Mouse (Mus musculus) retina, postnatal 1 day (tissue): ENCODE data around the gene Eif3l.

Source experiments
- DNase-seq: peaks from one replicate; pipeline ENCODE4 v3.0.0-alpha.2; 2012

Gene Eif3l

GRCm38 (mm10) chr15:79050160-79050845 lies 24.7 kb upstream of the Eif3l start:
- DNase-seq = peak; percentile 69

- no peak for DNase-seq
These were observed 24.0 kb upstream of the Eif3l start for GRCm38 (mm10) chr15:79050964-79051363.

- no peak for DNase-seq
These were observed 23.3 kb upstream of the Eif3l start for GRCm38 (mm10) chr15:79051461-79052360.

- no peak for DNase-seq
These were observed 22.6 kb upstream of the Eif3l start for GRCm38 (mm10) chr15:79052366-79052765.

GRCm38 (mm10) chr15:79056601-79057000 lies 18.4 kb upstream of the Eif3l start:
- no peak for DNase-seq

GRCm38 (mm10) chr15:79057850-79058249 lies 17.1 kb upstream of the Eif3l start:
- no peak for DNase-seq

- DNase-seq = no peak
These were observed 14.0 kb upstream of the Eif3l start for GRCm38 (mm10) chr15:79060887-79061565.

- peak; percentile 100 for DNase-seq
These were observed 12.4 kb upstream of the Eif3l start, which contains the start of gene Ankrd54 for GRCm38 (mm10) chr15:79062376-79063159. Ankrd54 (minus strand) TSS chr15:79062893.

- no peak for DNase-seq
These were observed 11.7 kb upstream of the Eif3l start for GRCm38 (mm10) chr15:79063160-79063740.

- no peak for DNase-seq
These were observed 9.8 kb upstream of the Eif3l start for GRCm38 (mm10) chr15:79065086-79065770.

GRCm38 (mm10) chr15:79066276-79066675 lies 8.7 kb upstream of the Eif3l start:
- peak; percentile 40 for DNase-seq

- DNase-seq = no peak
These were observed 7.3 kb upstream of the Eif3l start for GRCm38 (mm10) chr15:79067631-79068030.

- no peak for DNase-seq
These were observed 6.6 kb upstream of the Eif3l start for GRCm38 (mm10) chr15:79068416-79068815.

- peak; percentile 57 for DNase-seq
These were observed 3.6 kb upstream of the Eif3l start for GRCm38 (mm10) chr15:79071117-79072039.

- no peak for DNase-seq
These were observed 1.2 kb upstream of the Eif3l start for GRCm38 (mm10) chr15:79073752-79074151.

- DNase-seq = no peak
These were observed 533 bp upstream of the Eif3l start for GRCm38 (mm10) chr15:79074446-79074845.

- DNase-seq = no peak
These were observed 833 bp downstream of the Eif3l start for GRCm38 (mm10) chr15:79075658-79076365.

GRCm38 (mm10) chr15:79079567-79079966 lies 4.6 kb downstream of the Eif3l start:
- DNase-seq = no peak

GRCm38 (mm10) chr15:79092284-79092683 lies 17.3 kb downstream of the Eif3l start:
- no peak for DNase-seq
